Mouse (Mus musculus): ENCODE measurements around the gene Hadha.

DNA sequence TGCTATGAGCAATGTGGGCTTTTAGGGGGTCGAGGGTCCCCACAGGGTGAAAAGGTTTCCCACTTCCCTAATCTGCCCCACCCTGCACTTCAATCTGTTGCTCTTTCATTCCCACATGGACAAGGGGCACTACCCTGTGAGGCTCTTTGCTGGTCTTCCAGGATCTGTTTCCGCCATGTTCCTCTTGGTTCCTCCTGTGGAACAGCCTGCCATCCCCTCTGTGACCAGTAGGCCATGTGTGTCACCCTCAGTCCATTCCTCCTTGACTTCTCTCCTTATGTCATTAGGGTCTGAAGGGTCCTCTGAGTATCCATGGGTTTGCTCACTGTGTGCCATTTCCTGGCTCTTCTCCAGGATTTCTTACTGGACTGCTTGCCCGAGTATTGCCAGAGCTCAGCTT is 43.2 kb downstream of the Hadha start:
- TF ChIP-seq POLR2A (IDR thresholded peaks at IDR 0.05; ENCODE audit: insufficient read length, low read depth) (no peak), MYOG (IDR thresholded peaks at IDR 0.05; ENCODE audit: control insufficient read depth in 1 of 3, insufficient read depth in 1 of 3, insufficient read length in 2 of 3, low read depth in 2 of 3) (no peak), MAX (IDR thresholded peaks at IDR 0.05; ENCODE audit: low read depth) (no peak), USF1 (IDR thresholded peaks at IDR 0.05; ENCODE audit: low read depth) (no peak), TCF3 (IDR thresholded peaks at IDR 0.05; ENCODE audit: insufficient read length, low read depth) (no peak), CEBPB (IDR thresholded peaks at IDR 0.05; ENCODE audit: insufficient read depth, poor library complexity, severe bottlenecking) (no peak)

Measured in myocyte (in vitro differentiated cells).